Mouse (Mus musculus) embryo, embryonic 11 days (tissue): ENCODE results near the gene Fkbp4.
"Not testable (repeated sequence)": the region's sequence is repeated elsewhere in the genome, so short reads cannot be mapped to it uniquely, and the experiment has no call there.

Source experiments
- DNase-seq: peaks from one replicate; pipeline ENCODE4 v3.0.0-alpha.2; 2015

Fkbp4 gene

GRCm38 (mm10) chr6:128389185-128389584 lies 49.3 kb downstream of the Fkbp4 start:
- DNase-seq: no peak

- DNase-seq: no peak
Observed at GRCm38 (mm10) chr6:128385026-128385425, 53.5 kb downstream of the Fkbp4 start.

GRCm38 (mm10) chr6:128383752-128384151 lies 54.7 kb downstream of the Fkbp4 start:
- no peak for DNase-seq

GRCm38 (mm10) chr6:128381254-128381653 lies 57.2 kb downstream of the Fkbp4 start:
- no peak for DNase-seq

- not testable (repeated sequence) for DNase-seq
Observed at GRCm38 (mm10) chr6:128380594-128381167, 57.8 kb downstream of the Fkbp4 start.
